Mouse (Mus musculus) bone marrow, adult 2 months (tissue): ENCODE measurements around the gene AL607142.1. TPM values are rescaled to one million over a fixed set of nuclear protein-coding genes. Genes with fewer than 3 reads are reported as not detected.

Source experiments
- H3K27ac ChIP-seq: fragments of 200-500 bp; 2 replicates; pipeline ENCODE4 v1.5.1; 2012; ENCODE audit warnings: low read depth, mild to moderate bottlenecking, control low read depth, inconsistent platforms, low read length; ENCODE audit not compliant: control insufficient read depth, poor library complexity, insufficient read depth
- H3K4me1 ChIP-seq: fragments of 200-500 bp; 2 replicates; pipeline ENCODE4 v1.6.1; 2011; ENCODE audit warnings: low read length; ENCODE audit not compliant: control insufficient read depth, insufficient read depth
- H3K4me3 ChIP-seq: fragments of 200-500 bp; replicated peaks from 2 replicates; pipeline ENCODE3; 2011; ENCODE audit warnings: mild to moderate bottlenecking, low read depth, low read length, control low read depth; ENCODE audit not compliant: control insufficient read depth
- CTCF ChIP-seq: fragments of 200-500 bp; IDR thresholded peaks from 2 replicates; pipeline ENCODE4 v1.5.1; 2011; ENCODE audit warnings: low read length, control low read depth; ENCODE audit not compliant: control insufficient read depth, insufficient read depth
- POLR2A ChIP-seq: fragments of 200-500 bp; IDR thresholded peaks from 2 replicates; pipeline ENCODE4 v1.6.1; 2011; ENCODE audit warnings: low read depth, mild to moderate bottlenecking, control low read depth, low read length, borderline replicate concordance; ENCODE audit not compliant: control insufficient read depth
- WGBS: fragments of 180-500 bp; shearing (Covaris S2); methylation state at CpG from one replicate; pipeline ENCODE4 v1.1.7; 2018; 5-methylcytosine and 5-hydroxymethylcytosine counted together
- polyA plus RNA-seq: library from polyadenylated mRNA; stranded (reverse); fragments of >200 nt; gene quantifications from 2 replicates; pipeline ENCODE4 v1.2.4, GENCODE M21; 2011; ENCODE audit warnings: low replicate concordance; ENCODE audit not compliant: missing spikeins, insufficient read depth, insufficient read length

AL607142.1 gene
- polyA plus RNA-seq, 1 experiment: not detected

- 79% methylated on average over 6 of the region's 6 CpGs for WGBS
- H3K4me3 ChIP-seq: no peak overlapping the region
- TF ChIP-seq CTCF (no peak), POLR2A (no peak)
- no peak overlapping the region for H3K27ac ChIP-seq
- H3K4me1 ChIP-seq: no peaks in the 10 kb centered on the region
Observed at GRCm38 (mm10) chr4:120134223-120134622, 69.4 kb downstream of the AL607142.1 start.

- WGBS: 67% methylated on average over 1 of the region's 1 CpGs
- Histone ChIP-seq H3K27ac (no peak overlapping the region), H3K4me1 (no peaks in the 10 kb centered on the region), H3K4me3 (no peak overlapping the region)
- TF ChIP-seq CTCF (no peak), POLR2A (no peak)
Observed at GRCm38 (mm10) chr4:120141810-120142209, 77.0 kb downstream of the AL607142.1 start.

- 78% methylated on average over 9 of the region's 9 CpGs for WGBS
- TF ChIP-seq POLR2A (no peak), CTCF (no peak)
- no peaks in the 10 kb centered on the region for H3K4me1 ChIP-seq
Observed at GRCm38 (mm10) chr4:120142905-120143304, 78.1 kb downstream of the AL607142.1 start.

More at GRCm38 (mm10) chr4:120142905-120143304, 78.1 kb downstream of the AL607142.1 start:
- H3K27ac ChIP-seq: no peak overlapping the region
- no peak overlapping the region for H3K4me3 ChIP-seq

Other genes starting within 250 kb of the AL607142.1 start
- gene Edn2, start 96.2 kb downstream of the AL607142.1 start, polyA plus RNA-seq: not detected in 2 replicates
- gene Foxo6, start 222.4 kb downstream of the AL607142.1 start, polyA plus RNA-seq: not detected in 2 replicates